Mouse (Mus musculus) heart, adult 2 months (tissue): ENCODE results near the gene Spata31d1b.

Source experiments
- CTCF ChIP-seq: fragments of 200-600 bp; IDR thresholded peaks from 2 replicates; pipeline ENCODE4 v1.8.1; 2022; ENCODE audit warnings: antibody characterized with exemption, mild to moderate bottlenecking, moderate library complexity
- POLR2A ChIP-seq: fragments of 200-500 bp; IDR thresholded peaks from 2 replicates; pipeline ENCODE4 v1.6.1; 2011; ENCODE audit warnings: mild to moderate bottlenecking, low read depth, low read length, control low read depth; ENCODE audit not compliant: insufficient read depth

GRCm38 (mm10) chr13:59731652-59732051 is 19.6 kb downstream of the Spata31d1b start, which contains the start of gene Spata31d1d:
- TF ChIP-seq CTCF (no peak), POLR2A (no peak)
